Mouse (Mus musculus): ENCODE results near the gene Rd3l.
"Not testable (repeated sequence)": the region's sequence is repeated elsewhere in the genome, so short reads cannot be mapped to it uniquely, and the experiment has no call there.

Rd3l gene

GRCm38 (mm10) chr12:111966683-111967173 is 14.4 kb downstream of the Rd3l start, which contains the start of gene Atp5mpl:
TSS of gene Atp5mpl (minus strand) at chr12:111966977.
- DNase-seq (ENCODE audit: low spot score in 2 of 2) = peak; percentile 97 to 100

DNA sequence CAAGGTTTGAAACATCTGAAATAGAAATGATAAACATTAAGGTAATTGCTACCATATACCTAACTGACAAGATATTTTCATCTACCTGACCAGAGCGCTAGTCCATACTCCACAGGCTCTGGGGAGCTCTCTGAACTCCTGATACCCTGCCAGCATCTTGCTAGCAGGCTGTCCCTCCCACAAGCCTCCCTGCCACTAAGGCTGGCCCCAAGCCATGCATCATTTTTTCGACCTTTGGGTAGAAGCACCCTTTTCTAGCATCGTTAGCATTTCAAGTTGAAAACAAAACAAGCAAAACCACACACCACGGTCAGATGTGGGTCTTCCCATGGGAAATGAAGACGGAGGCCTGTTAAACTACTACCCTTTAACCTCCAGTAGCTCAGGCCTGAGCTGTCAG is 17.8 kb downstream of the Rd3l start:
- no peak for DNase-seq (ENCODE audit: low spot score in 2 of 2)

DNA sequence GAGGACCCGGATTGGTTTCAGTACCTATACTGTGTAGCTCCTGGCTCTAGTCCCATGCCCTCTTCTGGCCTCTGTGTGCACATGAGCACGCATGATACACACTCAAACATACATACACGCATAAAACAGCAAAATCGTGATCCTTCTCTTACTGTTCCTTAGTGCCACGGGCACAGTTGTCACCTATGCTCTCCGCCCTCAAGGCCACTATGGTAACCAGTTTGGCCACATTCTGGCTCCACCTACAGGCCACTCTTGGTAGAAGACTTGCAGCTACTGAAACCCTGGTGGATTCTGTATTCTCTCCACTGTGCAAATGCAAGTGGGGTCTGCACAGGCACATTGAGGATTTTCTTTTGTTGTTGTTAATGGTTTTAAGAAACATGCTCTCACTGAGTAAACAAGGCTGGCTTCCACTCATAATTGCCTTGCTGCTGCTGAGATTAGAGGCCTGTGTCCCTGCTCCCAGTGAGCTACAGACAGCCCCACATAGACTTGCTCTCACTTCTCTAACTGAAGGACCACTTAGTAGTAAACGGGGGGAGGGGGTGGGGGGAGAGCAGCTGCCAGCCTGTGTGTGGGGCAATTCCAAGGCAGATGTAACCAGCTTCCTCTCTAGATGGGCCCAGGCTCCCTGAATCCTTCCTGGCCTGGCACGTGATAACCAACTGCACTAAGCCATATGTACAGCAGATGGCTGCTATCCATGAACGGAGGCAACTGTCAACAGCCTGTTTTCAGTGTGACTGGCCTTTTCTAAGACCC is 22.8 kb downstream of the Rd3l start:
- DNase-seq (ENCODE audit: low spot score in 2 of 2) = peak; percentile 72 to 87

- DNase-seq (ENCODE audit: low spot score in 2 of 2) = no peak
Measured at GRCm38 (mm10) chr12:111956173-111956572, 24.9 kb downstream of the Rd3l start.

DNA sequence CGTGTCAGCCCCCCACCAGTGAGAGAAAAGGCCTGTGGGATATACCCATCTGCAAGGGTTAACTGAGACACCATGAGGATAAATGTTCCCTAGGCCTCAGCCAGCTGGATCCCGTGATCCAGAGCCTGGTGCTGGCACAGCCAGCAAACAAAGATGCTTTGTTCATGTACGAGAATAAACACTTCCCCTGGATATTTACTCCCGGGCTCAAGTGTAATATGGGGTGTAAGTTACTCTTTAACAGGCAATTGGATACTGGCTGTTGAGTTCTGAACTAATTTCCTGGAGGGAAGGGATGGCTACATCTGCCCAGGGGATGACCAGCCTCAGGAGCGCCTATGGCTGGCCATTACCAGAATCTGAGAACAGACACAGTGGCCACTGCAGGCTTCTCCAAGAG is 29.4 kb downstream of the Rd3l start:
- DNase-seq (ENCODE audit: low spot score in 2 of 2) = no peak

DNA sequence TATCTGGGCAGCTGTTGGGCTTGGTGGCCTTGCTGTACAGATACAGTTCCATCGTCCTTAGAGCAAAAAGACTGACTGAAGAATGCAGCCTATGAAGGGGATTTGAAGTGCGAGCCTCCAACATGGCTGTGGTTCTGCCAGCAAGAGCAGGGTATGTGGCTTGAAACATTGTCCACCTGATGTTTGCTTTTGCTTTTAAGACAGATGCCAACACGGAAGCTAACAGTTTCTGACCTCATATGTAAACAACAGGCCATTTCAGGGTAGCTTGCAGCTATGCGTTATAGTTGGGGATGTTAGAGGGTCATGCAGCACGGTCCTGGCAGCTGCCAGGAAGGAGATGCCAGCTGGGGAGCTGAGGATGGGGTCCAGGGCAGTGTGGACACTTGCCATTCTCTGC is 30.6 kb downstream of the Rd3l start:
- DNase-seq (ENCODE audit: low spot score in 2 of 2) = no peak

- peak in 1 of 2 experiments; percentile 65 for DNase-seq (ENCODE audit: low spot score in 2 of 2)
Measured at GRCm38 (mm10) chr12:111946716-111947115, 34.4 kb downstream of the Rd3l start.

DNA sequence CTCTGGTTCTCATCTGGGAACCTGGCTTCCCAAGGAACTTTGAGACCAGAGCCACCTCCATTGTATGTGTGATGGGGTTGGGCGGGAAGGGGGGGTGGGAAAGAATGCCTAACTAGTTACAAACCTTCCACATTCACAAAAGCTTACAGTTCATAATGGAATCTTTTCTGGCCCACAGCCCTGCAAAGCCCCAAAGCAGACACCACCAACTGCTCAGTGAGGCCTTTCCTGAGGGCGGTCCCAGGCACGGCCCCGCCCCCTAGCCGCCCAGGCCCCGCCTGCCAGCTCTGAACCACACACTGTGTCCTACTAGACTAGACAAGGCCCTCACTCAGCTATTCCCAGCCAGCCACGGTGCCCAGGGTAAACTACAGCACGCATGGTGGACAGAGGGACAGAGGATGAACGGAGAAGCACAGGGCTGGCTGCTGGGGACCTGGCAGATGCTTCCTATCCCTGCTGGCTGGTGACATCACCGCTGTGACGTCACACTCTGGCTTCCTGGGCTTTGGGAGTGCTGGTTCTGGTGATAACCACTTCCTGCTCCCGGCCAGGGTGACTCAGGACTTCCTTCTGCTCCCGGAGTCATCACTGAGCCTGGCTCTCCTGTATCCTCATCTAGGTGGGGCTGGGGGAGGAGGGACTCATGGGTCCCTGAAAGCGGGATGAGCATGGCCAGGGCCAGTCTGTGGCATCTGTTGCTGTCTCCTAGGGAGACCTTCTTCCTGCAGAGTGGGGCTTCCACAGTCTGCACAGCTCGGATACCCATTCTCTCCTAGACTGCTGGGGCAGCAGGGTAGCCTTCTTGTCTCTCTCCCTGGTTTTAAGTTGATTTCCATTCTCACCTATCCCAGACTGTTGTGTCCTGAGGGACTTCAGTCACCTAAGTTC is 35.1 kb downstream of the Rd3l start:
- not testable (repeated sequence) for DNase-seq (ENCODE audit: low spot score in 2 of 2)

- DNase-seq (ENCODE audit: low spot score in 2 of 2) = no peak
Measured at GRCm38 (mm10) chr12:111945115-111945514, 36.0 kb downstream of the Rd3l start.

DNA sequence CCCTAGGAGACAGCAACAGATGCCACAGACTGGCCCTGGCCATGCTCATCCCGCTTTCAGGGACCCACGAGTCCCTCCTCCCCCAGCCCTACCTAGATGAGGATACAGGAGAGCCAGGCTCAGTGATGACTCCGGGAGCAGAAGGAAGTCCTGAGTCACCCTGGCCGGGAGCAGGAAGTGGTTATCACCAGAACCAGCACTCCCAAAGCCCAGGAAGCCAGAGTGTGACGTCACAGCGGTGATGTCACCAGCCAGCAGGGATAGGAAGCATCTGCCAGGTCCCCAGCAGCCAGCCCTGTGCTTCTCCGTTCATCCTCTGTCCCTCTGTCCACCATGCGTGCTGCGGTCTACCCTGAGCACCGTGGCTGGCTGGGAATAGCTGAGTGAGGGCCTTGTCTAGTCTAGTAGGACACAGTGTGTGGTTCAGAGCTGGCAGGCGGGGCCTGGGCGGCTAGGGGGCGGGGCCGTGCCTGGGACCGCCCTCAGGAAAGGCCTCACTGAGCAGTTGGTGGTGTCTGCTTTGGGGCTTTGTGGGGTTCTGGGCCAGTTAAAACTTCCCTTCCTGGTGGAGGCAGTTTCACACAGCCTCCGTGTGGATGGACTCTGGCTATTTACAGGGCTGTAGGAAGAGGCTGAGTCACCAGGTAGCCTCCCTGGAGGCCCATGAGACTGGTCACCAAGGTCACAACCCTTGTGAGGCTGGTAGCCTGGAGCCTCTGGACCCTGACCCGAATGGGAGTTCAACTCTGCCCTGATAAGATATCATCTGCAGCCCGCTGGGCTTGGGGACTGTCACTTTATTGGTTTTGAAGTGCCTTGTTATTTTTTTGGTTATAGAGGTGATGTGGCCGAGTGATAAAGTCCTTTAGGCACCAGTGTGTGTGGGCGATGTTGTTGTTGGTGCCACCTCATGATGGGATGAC is 36.8 kb downstream of the Rd3l start:
- not testable (repeated sequence) for DNase-seq (ENCODE audit: low spot score in 2 of 2)

GRCm38 (mm10) chr12:111943421-111944064 is 37.6 kb downstream of the Rd3l start:
- DNase-seq (ENCODE audit: low spot score in 2 of 2) = no peak

GRCm38 (mm10) chr12:111938623-111939177 is 42.4 kb downstream of the Rd3l start:
- DNase-seq (ENCODE audit: low spot score in 2 of 2) = no peak

DNA sequence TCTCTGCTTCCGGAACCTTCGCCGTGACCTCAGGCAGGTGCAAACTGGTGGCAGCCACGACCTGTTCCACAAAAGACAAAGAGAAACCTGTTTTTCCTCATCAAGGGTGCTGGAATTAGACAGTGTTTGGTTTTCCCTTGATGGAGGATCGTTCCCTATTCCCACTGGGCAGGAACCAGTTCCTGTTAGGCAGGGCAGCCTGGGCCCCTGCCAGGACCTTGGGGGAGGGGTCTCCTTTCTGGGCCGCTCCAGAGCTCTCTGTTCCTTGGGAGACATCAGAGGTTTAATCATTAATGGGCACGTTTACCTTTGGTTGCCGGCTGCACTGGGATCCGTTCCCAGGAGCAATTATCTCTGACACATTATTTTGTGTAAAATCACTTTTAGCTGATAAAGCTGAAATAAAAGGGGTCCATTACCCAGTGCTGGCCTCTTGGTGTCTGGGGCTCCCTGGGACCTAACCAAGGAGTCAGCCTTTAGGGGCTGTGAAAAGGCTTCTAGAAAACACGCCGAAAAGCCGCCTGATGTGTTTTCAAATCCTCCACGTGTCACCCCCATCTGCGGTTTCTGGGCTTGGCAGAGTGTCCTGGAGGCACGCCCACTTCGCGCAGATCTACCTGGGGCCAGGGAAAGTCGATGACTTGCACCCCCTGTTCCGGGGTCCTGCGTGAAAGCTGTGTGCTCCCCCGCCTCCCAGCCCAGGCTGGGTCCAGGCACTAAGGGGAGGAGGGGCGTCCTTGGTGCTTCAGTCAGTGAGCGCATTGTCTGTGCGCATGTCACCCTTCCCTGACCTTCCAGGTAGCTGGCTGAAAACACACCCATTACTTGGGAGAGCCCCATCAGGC is 44.2 kb downstream of the Rd3l start:
- DNase-seq (ENCODE audit: low spot score in 2 of 2) = no peak

DNA sequence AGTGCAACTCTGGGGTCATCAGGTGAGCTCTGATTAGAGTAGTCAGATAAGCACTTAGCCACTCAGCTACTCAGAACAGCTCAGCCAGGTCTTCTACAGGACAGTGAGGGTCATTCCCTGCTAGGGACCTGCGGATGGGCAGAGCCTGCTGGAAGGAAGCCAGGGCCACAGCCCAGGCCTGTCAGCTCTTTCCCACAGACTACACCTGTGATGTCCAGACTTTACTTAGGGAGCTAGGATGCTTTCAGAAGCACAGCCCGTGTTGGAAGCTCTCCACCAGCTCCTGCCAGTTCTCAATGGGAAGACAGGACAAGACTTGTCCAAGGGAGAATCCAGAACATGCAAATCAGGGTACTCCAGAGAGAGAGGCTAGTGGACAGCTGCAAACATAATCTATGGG is 47.1 kb downstream of the Rd3l start:
- DNase-seq (ENCODE audit: low spot score in 2 of 2) = no peak

DNA sequence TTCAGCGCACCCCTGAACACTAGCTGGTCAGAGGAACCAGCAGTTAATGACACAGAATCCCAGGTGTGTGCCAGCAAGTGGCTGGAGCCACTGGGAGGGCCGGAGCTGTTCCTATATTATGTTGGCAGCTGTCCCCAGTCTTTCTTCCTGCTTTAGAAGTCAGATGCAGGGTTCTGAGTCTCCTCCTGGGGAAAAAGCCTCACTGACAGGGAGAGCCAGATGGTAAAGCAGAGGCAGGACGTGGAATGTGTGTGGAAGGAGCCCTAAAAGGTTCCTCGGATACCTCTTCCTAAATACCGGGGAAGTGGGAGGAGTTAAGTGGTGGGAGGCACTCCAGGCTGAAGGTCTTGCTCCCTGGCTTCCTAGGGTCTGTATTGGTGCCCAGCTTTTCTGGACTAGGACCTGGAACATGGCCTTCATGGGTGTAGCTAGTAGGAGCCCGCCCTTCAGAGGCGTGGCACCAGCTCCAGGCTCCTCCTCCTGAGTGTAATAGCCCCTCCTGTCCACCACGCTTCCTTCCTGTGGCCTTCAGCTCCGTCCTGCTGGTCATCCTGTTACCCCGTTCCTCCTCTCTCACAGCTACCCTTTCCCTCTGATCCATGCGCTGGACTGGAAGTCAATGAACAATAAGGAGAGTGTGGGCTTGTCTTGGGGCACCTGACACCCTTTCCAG is 47.9 kb downstream of the Rd3l start:
- DNase-seq (ENCODE audit: low spot score in 2 of 2) = no peak

DNA sequence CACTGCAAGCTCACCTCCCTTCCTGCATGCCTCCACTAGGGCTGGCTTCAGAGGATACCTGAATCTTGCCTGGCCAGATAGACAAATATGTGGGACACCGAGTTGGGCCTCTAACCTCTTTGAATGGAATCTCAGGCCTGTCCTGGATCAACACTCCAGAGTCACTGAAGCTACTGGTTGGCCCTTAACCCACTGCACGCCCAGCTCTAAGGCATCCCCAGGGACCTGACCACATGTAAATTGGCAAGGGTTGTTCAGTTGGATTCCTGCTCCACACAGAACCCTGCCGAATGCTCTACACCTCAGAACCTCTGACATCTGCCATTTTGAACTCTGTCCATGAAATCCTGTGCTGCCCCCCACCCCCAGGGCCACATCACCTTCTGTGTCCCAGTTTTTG is 48.6 kb downstream of the Rd3l start:
- DNase-seq (ENCODE audit: low spot score in 2 of 2) = no peak

- DNase-seq (ENCODE audit: low spot score in 2 of 2) = no peak
Measured at GRCm38 (mm10) chr12:111931411-111932025, 49.6 kb downstream of the Rd3l start.
